19 mouse cellular contexts compared by ENCODE assay signal in the genomic region with DNA sequence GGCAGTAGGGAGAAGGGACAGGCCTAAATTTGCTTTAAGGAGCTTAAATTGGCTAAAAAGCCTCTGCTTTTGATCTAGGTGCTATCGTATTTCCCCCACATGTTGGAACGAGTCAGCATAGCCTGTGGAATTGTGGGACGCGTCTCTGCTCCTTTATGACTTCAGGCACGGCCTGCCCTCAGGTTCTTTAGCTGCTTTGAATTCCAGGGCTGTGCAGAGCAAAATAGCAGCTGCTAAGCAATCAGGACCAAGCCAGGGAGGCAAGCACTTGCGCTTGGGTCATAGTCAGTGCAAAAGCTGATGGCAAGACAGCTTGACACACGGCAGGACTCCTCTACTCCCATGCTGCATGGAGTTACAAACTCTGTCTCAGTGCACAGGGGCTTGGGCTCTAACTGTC. TPM values are rescaled to one million over a fixed set of nuclear protein-coding genes. Genes with fewer than 3 reads are reported as not detected.
DNase-seq lines count a peak whose midpoint lies in the region; ATAC-seq and TF ChIP-seq lines count a peak whose summit lies in the region.
"Had no signal": no experiment of that assay in that cellular context is flagged by ENCODE, and none has a peak within 500 bp of the region (broad histone marks: within the 10 kb centered on the region; RNA-seq: fewer than 3 reads in every experiment).

No protein-coding gene starts in this region.

- no peak for TF ChIP-seq CTCF in embryonic fibroblast, embryonic 13.5 days (IDR thresholded peaks at IDR 0.05; ENCODE audit: borderline replicate concordance, insufficient read depth, low read length)

- H3K4me2 ChIP-seq in heart, embryonic 14.5 days (ENCODE audit: low read length), result no peak overlapping the region
- H3K4me2 ChIP-seq in intestine, embryonic 16.5 days (ENCODE audit: low read depth, low read length), result no peak overlapping the region
- H3K4me2 ChIP-seq: forebrain, embryonic 13.5 days; liver, embryonic 11.5 days; lung, embryonic 14.5 days; neural tube, embryonic 13.5 days had no signal

- 0 out of 2 replicates have a peak overlapping the region, but pooled peaks have one; percentile 18 for H3K9ac ChIP-seq in heart, embryonic 14.5 days (ENCODE audit: low read length)
- no peak overlapping the region for H3K9ac ChIP-seq in intestine, embryonic 16.5 days (ENCODE audit: low read depth, low read length)
- H3K9ac ChIP-seq: forebrain, embryonic 13.5 days; lung, embryonic 14.5 days; neural tube, embryonic 13.5 days had no signal

- no peaks in the 10 kb centered on the region for H3K9me3 ChIP-seq in heart, embryonic 14.5 days (ENCODE audit: control insufficient read depth, low read length)
- no peaks in the 10 kb centered on the region for H3K9me3 ChIP-seq in intestine, embryonic 16.5 days (ENCODE audit: control insufficient read depth, low read length)
- H3K9me3 ChIP-seq: forebrain, embryonic 13.5 days; neural tube, embryonic 13.5 days had no signal

- H3K27me3 ChIP-seq in heart, embryonic 14.5 days (ENCODE audit: control insufficient read depth, insufficient read depth, low read length), result no peaks in the 10 kb centered on the region
- no peaks in the 10 kb centered on the region for H3K27me3 ChIP-seq in intestine, embryonic 16.5 days (replicated peaks; ENCODE audit: control insufficient read depth, insufficient read depth, low read length)
- H3K27me3 ChIP-seq: forebrain, embryonic 13.5 days; neural tube, embryonic 13.5 days had no signal

- no peaks in the 10 kb centered on the region for H3K36me3 ChIP-seq in heart, embryonic 14.5 days (ENCODE audit: control insufficient read depth, insufficient read depth, low read length)
- no peaks in the 10 kb centered on the region for H3K36me3 ChIP-seq in intestine, embryonic 16.5 days (ENCODE audit: control insufficient read depth, insufficient read depth, low read length)
- H3K36me3 ChIP-seq: neural tube, embryonic 13.5 days had no signal

- peak; percentile 45; the same call in 1 of the 2 replicates for ATAC-seq in heart, embryonic 14.5 days (ENCODE audit: insufficient number of reproducible peaks, insufficient read depth, low FRiP score, low read depth)
- no peak for ATAC-seq in inflammation-experienced regulatory T-cells, adult 6 months
- no peak for ATAC-seq in intestine, embryonic 16.5 days
- ATAC-seq: forebrain, embryonic 13.5 days had no signal

- TF ChIP-seq POLR2A in embryonic fibroblast, embryonic 13.5 days (IDR thresholded peaks at IDR 0.05; ENCODE audit: low read depth, low read length), result no peak

- WGBS in heart, embryonic 14.5 days, result 25% methylated on average over 7 of the region's 7 CpGs
- WGBS in intestine, embryonic 16.5 days, result 39% methylated on average over 7 of the region's 7 CpGs

- DNase-seq in heart, adult 8-10 months (ENCODE audit: low spot score), result no peak
- peak; percentile 66 for DNase-seq in 3T3-L1 (ENCODE audit: low read depth, low spot score)
- DNase-seq in Muller cell, postnatal 12 days (ENCODE audit: inconsistent ontology term), result peak; percentile 25
- no peak for DNase-seq in kidney, adult 8-10 months
- DNase-seq: adrenal gland, postnatal 36 days; cerebellum, adult 9-10 months; heart, postnatal 36 days; kidney, postnatal 14 days; lung, embryonic 14.5 days; thymus, postnatal 4 days had no signal

- no peak overlapping the region for H3K4me3 ChIP-seq in heart, embryonic 14.5 days (ENCODE audit: control insufficient read depth in 1 of 2, insufficient read depth in 1 of 2, low read depth in 1 of 2, low read length in 2 of 2)
- H3K4me3 ChIP-seq in embryonic fibroblast, embryonic 13.5 days (ENCODE audit: insufficient read depth, low read length), result no peak overlapping the region
- no peak overlapping the region for H3K4me3 ChIP-seq in intestine, embryonic 16.5 days (ENCODE audit: low read length)
- H3K4me3 ChIP-seq: forebrain, embryonic 13.5 days; neural tube, embryonic 13.5 days had no signal

- H3K27ac ChIP-seq in heart, embryonic 14.5 days (replicated peaks in 1 of 2; ENCODE audit: control insufficient read depth in 1 of 2, insufficient read depth in 1 of 2, low read depth in 2 of 2, low read length in 2 of 2), result peak overlapping the region; percentile 17 to 67
- peak overlapping the region; percentile 24; the same call in 1 of the 2 replicates for H3K27ac ChIP-seq in embryonic fibroblast, embryonic 13.5 days (ENCODE audit: insufficient read depth, low read length)
- H3K27ac ChIP-seq in intestine, embryonic 16.5 days (ENCODE audit: low read length), result no peak overlapping the region
- H3K27ac ChIP-seq: forebrain, embryonic 13.5 days; neural tube, embryonic 13.5 days had no signal

- H3K4me1 ChIP-seq in heart, embryonic 14.5 days (ENCODE audit: control insufficient read depth in 2 of 2, insufficient read depth in 2 of 2, low read length in 2 of 2), result peaks cover 19 to 26% of the 10 kb centered on the region in 2 experiments
- H3K4me1 ChIP-seq in embryonic fibroblast, embryonic 13.5 days (ENCODE audit: control insufficient read depth, insufficient read depth, low read length), result peaks cover 11% of the 10 kb centered on the region
- peaks cover 21% of the 10 kb centered on the region for H3K4me1 ChIP-seq in intestine, embryonic 16.5 days (ENCODE audit: control insufficient read depth, insufficient read depth, low read length)

RNA-seq across cellular contexts. Expression of a gene that starts 24.3 kb away (rescaled TPM):
- 190 and 225 TPM in 2 replicates for polyA plus RNA-seq in heart, embryonic 14.5 days (2014; fragmentation: Nextera tagmentation; extraction: Ambion mirVana)
- 100 to 1,000 TPM; 393 to 413 (median 400) TPM for total RNA-seq in heart, adult 8-10 months (2022)
- 780 and 861 TPM in 2 replicates for polyA plus RNA-seq in embryonic fibroblast, embryonic 13.5 days (2011; ENCODE audit: insufficient read length, low read depth, missing spikeins)
- 100 to 1,000 TPM; 117 to 185 (median 137) TPM for polyA plus RNA-seq in inflammation-experienced regulatory T-cells, adult 6 months (2017; shearing (Covaris generic))
- polyA plus RNA-seq in intestine, embryonic 16.5 days (2015; fragmentation: Nextera tagmentation; extraction: Ambion mirVana), result 244 and 257 TPM in 2 replicates

RNA-seq across cellular contexts. Expression of a gene that starts 50.6 kb away (rescaled TPM):
- polyA plus RNA-seq in heart, embryonic 14.5 days (2014; fragmentation: Nextera tagmentation; extraction: Ambion mirVana), result 0.07 TPM in 1 of 2 replicates, not detected in the other
- total RNA-seq in heart, adult 8-10 months (2022), result not detected
- 0.33 and 0.48 TPM in 2 replicates for polyA plus RNA-seq in embryonic fibroblast, embryonic 13.5 days (2011; ENCODE audit: insufficient read length, low read depth, missing spikeins)
- not detected for polyA plus RNA-seq in inflammation-experienced regulatory T-cells, adult 6 months (2017; shearing (Covaris generic))
- 0.04 and 0.07 TPM in 2 replicates for polyA plus RNA-seq in intestine, embryonic 16.5 days (2015; fragmentation: Nextera tagmentation; extraction: Ambion mirVana)
- total RNA-seq: adrenal gland, postnatal 36 days; gastrocnemius, adult 18-20 months; heart, postnatal 36 days; megakaryocyte progenitor cell, adult 5-6 weeks had no signal

Comparison
In these comparisons a context has a peak if more than half of its experiments do, and no peak if none do; other contexts are left out.
1. DNase-seq: peak in 3T3-L1 (single experiment) and Muller cell, postnatal 12 days (single experiment); none in heart, adult 8-10 months (single experiment) and kidney, adult 8-10 months (0 of 2).